Mouse (Mus musculus) megakaryocyte-erythroid progenitor cell, adult 5 weeks (primary cell): ENCODE data around the gene Cd2ap. TPM values are rescaled to one million over a fixed set of nuclear protein-coding genes. Genes with fewer than 3 reads are reported as not detected.

Source experiments
- polyA plus RNA-seq: library from polyadenylated mRNA; stranded (reverse); fragments of >175 nt; gene quantifications from 2 replicates; pipeline ENCODE4 v1.2.3, GENCODE M21; 2012

Cd2ap gene
- 8.2 and 8.7 TPM in 2 replicates for polyA plus RNA-seq

GRCm38 (mm10) chr17:42876001-42876903 lies at the start of gene Cd2ap:
Gene Cd2ap, minus strand, starts transcription at chr17:42876665.

Other genes starting within 250 kb of the Cd2ap start
- gene Adgrf4, start 184.4 kb downstream of the Cd2ap start, polyA plus RNA-seq: not detected in 2 replicates
- gene Adgrf2, start 134.5 kb downstream of the Cd2ap start, polyA plus RNA-seq: not detected in 2 replicates
- gene Tnfrsf21, start 139.9 kb upstream of the Cd2ap start, polyA plus RNA-seq: 30.5 and 37.4 TPM in 2 replicates